Mouse (Mus musculus): Measurements from ENCODE around the gene Zswim3. TPM values are rescaled to one million over a fixed set of nuclear protein-coding genes. Genes with fewer than 3 reads are reported as not detected.

Gene Zswim3
- total and polyA plus RNA-seq, 2 experiments: 0.82 to 0.83 TPM

DNA sequence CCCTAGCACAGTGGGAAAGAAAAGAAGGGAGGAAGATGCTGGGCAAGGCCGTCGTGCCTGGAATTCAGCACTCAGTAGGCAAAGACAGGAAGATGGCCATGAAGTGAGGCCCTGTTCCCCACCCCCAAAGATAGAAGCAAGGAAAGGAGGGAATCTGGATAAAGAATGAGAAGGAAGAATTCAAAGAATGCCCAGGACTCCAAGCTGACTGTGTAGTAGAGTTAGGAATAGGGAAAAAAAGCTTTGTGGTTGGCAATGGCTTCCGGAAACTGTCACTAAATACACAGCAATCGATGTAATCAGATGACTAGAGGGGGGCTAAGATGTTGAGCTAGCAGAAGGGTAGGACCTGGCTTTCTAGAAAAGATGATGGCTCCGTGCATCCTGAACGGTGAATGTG is 12.3 kb downstream of the Zswim3 start:
- no peak overlapping the region for H3K9ac ChIP-seq (ENCODE audit: low read depth, low read length)
- no peak for DNase-seq (ENCODE audit: extremely low read depth, low read depth, low spot score)
- no peaks in the 10 kb centered on the region for H3K27me3 ChIP-seq (ENCODE audit: control insufficient read depth, insufficient read depth, low read length)
- no peak overlapping the region for H3K27ac ChIP-seq (replicated peaks; ENCODE audit: insufficient read depth, low read depth, low read length)
- 88% methylated on average over 6 of the region's 6 CpGs for WGBS
- TF ChIP-seq CTCF (IDR thresholded peaks at IDR 0.05; ENCODE audit: low read depth, low read length): no peak
- no peak for TF ChIP-seq POLR2A (IDR thresholded peaks at IDR 0.05; ENCODE audit: extremely low read depth, insufficient read depth, low read length)
- H3K79me2 ChIP-seq (ENCODE audit: control insufficient read depth, insufficient read depth, low read length): no peaks in the 10 kb centered on the region
- H3K36me3 ChIP-seq (ENCODE audit: control insufficient read depth, insufficient read depth, low read length): no peaks in the 10 kb centered on the region
- no peaks in the 10 kb centered on the region for H3K4me1 ChIP-seq (ENCODE audit: control insufficient read depth, insufficient read depth, low read length)
- no peak overlapping the region for H3K4me3 ChIP-seq (ENCODE audit: insufficient read depth, low read depth, low read length)

DNA sequence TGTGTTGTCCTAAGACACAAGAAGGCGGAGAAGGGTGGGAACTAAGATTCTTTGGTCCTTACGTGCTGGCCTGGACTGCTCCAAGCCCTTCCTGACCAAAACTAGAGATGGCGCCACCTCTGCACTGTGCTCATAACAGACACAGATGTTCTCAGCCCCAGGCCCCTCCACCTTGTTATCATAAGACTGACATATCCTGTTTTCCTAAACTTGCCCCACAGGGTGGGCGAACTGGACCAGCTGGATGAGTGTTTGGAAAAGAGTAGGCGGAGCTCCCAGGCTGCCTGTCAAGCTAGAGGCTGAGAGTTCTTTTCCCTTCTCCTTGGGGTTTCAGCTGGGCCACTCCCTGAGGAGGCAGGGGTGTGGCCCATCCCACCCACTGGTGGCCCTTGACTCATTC is 12.8 kb downstream of the Zswim3 start:
- 90% methylated on average over 5 of the region's 5 CpGs for WGBS
- no peak for TF ChIP-seq CTCF (IDR thresholded peaks at IDR 0.05; ENCODE audit: low read depth, low read length)
- no peaks in the 10 kb centered on the region for H3K4me1 ChIP-seq (ENCODE audit: control insufficient read depth, insufficient read depth, low read length)
- no peak for DNase-seq (ENCODE audit: extremely low read depth, low read depth, low spot score)
- H3K9ac ChIP-seq (ENCODE audit: low read depth, low read length): no peak overlapping the region
- no peak overlapping the region for H3K4me3 ChIP-seq (ENCODE audit: insufficient read depth, low read depth, low read length)
- no peak overlapping the region for H3K27ac ChIP-seq (replicated peaks; ENCODE audit: insufficient read depth, low read depth, low read length)
- no peaks in the 10 kb centered on the region for H3K27me3 ChIP-seq (ENCODE audit: control insufficient read depth, insufficient read depth, low read length)
- H3K79me2 ChIP-seq (ENCODE audit: control insufficient read depth, insufficient read depth, low read length): no peaks in the 10 kb centered on the region
- no peaks in the 10 kb centered on the region for H3K36me3 ChIP-seq (ENCODE audit: control insufficient read depth, insufficient read depth, low read length)

DNA sequence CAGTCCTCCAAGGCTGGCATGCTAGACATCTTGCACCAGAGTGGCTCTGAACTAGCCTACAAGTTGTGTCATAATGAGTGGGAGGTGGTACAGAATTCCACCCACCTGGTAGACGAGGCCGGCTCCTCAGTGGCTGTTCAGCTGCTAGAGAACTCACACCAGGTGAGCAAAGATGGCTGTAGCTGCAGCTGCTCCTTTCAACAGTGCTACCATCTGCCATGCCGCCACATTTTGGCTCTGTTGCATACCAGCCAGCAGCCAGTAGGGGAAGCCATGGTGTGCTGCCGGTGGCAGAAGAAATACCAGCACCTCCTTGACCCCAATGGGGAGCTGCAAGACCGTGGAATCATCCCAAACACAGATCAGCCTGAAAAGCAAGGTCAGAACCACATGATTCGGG is 16.2 kb downstream of the Zswim3 start:
- no peaks in the 10 kb centered on the region for H3K27me3 ChIP-seq (ENCODE audit: control insufficient read depth, insufficient read depth, low read length)
- peaks cover 4% of the 10 kb centered on the region; the same call in 1 of the 2 replicates for H3K36me3 ChIP-seq (ENCODE audit: control insufficient read depth, insufficient read depth, low read length)
- no peak overlapping the region for H3K27ac ChIP-seq (replicated peaks; ENCODE audit: insufficient read depth, low read depth, low read length)
- TF ChIP-seq POLR2A (IDR thresholded peaks at IDR 0.05; ENCODE audit: extremely low read depth, insufficient read depth, low read length): no peak
- TF ChIP-seq CTCF (IDR thresholded peaks at IDR 0.05; ENCODE audit: low read depth, low read length): no peak
- no peak for DNase-seq (ENCODE audit: extremely low read depth, low read depth, low spot score)
- H3K4me3 ChIP-seq (ENCODE audit: insufficient read depth, low read depth, low read length): no peak overlapping the region
- WGBS: 94% methylated on average over 6 of the region's 6 CpGs
- H3K4me1 ChIP-seq (ENCODE audit: control insufficient read depth, insufficient read depth, low read length): peaks cover 4% of the 10 kb centered on the region
- H3K79me2 ChIP-seq (ENCODE audit: control insufficient read depth, insufficient read depth, low read length): peaks cover 13% of the 10 kb centered on the region
- H3K9ac ChIP-seq (ENCODE audit: low read depth, low read length): no peak overlapping the region

DNA sequence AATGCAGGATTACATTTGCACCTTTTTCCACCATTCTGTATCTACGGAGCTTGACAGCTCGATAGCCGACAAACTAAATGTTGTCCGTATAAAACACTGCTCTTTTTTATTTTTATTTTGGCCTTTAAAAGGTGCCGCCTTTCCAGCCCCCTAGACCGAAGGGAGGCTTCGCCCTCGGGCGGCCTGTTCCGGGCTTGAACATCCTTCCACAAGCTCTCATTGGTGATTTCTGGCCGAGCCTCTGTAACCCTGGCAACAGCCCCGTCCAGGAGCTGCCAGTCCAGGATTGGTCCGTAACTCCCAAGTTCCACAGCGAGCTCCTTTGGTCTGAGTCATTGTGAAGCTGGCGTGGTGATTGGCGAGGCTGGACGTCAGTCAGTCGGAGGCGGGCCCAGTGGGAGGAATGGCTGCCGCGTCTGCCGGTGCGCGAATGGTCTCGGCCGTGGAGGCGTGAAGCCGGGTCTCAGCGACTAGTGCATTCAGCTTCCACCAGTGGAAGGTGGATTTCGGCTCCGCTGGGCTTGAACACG is 17.8 kb downstream of the Zswim3 start, which contains the start of gene Zswim1:
Gene Zswim1, plus strand, starts transcription at position 51 of the 530 bp plus-strand sequence.
- peaks cover 4% of the 10 kb centered on the region for H3K4me1 ChIP-seq (ENCODE audit: control insufficient read depth, insufficient read depth, low read length)
- H3K4me3 ChIP-seq (ENCODE audit: insufficient read depth, low read depth, low read length): peak within 1 kb of the TSS; percentile 91
- peak; percentile 95 for DNase-seq (ENCODE audit: extremely low read depth, low read depth, low spot score)
- peaks cover 4% of the 10 kb centered on the region; the same call in 1 of the 2 replicates for H3K36me3 ChIP-seq (ENCODE audit: control insufficient read depth, insufficient read depth, low read length)
- peak within 1 kb of the TSS; percentile 67 for H3K27ac ChIP-seq (replicated peaks; ENCODE audit: insufficient read depth, low read depth, low read length)
- H3K9ac ChIP-seq (ENCODE audit: low read depth, low read length): peak within 1 kb of the TSS; percentile 79
- H3K27me3 ChIP-seq (ENCODE audit: control insufficient read depth, insufficient read depth, low read length): no peaks in the 10 kb centered on the region
- TF ChIP-seq CTCF (IDR thresholded peaks at IDR 0.05; ENCODE audit: low read depth, low read length): no peak
- peak; percentile 48; the same call in 1 of the 2 replicates for TF ChIP-seq POLR2A (IDR thresholded peaks at IDR 0.05; ENCODE audit: extremely low read depth, insufficient read depth, low read length)
- H3K79me2 ChIP-seq (ENCODE audit: control insufficient read depth, insufficient read depth, low read length): peaks cover 13% of the 10 kb centered on the region
- WGBS: 2% methylated on average over 32 of the region's 32 CpGs

DNA sequence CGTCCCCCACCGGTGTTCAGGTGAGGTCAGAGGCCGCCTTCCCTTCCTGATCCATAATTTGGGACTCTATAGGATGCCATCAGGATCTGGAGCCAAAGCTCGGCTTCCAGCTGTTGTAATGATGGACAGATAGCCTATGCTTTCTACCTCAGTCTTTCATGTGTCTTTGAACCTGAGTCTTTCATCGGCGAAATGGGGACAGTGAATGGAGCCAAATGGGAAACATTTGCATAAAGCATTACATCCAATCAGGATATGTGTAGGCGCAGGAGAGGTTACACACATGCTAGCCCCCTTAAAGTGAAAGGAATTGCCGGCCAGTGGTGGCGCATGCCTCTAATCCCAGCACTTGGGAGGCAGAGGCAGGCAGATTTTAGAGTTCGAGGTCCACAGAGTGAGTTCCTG is 18.3 kb downstream of the Zswim3 start:
- no peaks in the 10 kb centered on the region for H3K27me3 ChIP-seq (ENCODE audit: control insufficient read depth, insufficient read depth, low read length)
- H3K4me1 ChIP-seq (ENCODE audit: control insufficient read depth, insufficient read depth, low read length): peaks cover 4% of the 10 kb centered on the region
- H3K27ac ChIP-seq (replicated peaks; ENCODE audit: insufficient read depth, low read depth, low read length): peak overlapping the region; percentile 67
- TF ChIP-seq CTCF (IDR thresholded peaks at IDR 0.05; ENCODE audit: low read depth, low read length) (no peak), POLR2A (IDR thresholded peaks at IDR 0.05; ENCODE audit: extremely low read depth, insufficient read depth, low read length) (no peak)
- H3K9ac ChIP-seq (ENCODE audit: low read depth, low read length): peak overlapping the region; percentile 79
- under 1% methylated on average over 10 of the region's 10 CpGs for WGBS
- peaks cover 4% of the 10 kb centered on the region; the same call in 1 of the 2 replicates for H3K36me3 ChIP-seq (ENCODE audit: control insufficient read depth, insufficient read depth, low read length)
- DNase-seq (ENCODE audit: extremely low read depth, low read depth, low spot score): peak; percentile 55
- peaks cover 13% of the 10 kb centered on the region for H3K79me2 ChIP-seq (ENCODE audit: control insufficient read depth, insufficient read depth, low read length)
- peak overlapping the region; percentile 91 for H3K4me3 ChIP-seq (ENCODE audit: insufficient read depth, low read depth, low read length)

DNA sequence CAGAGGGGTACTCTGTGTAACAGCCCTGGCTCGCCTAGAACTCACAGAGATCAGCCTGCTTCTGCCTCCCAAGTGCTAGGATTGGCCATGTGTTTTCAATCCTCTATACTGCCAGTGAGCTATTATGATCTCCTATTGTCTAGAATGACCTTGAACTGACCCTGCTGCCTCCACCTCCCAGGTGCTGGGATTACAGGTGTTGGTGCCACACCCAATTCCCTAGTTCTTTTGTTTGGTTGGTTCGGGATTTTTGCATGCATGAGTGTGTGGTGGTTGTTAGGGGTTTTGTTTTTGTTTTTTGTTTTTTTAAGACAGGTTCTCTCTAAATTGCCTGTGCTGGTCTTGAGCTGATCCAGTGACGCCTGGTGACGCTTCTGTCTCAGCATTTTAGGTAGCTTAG is 19.1 kb downstream of the Zswim3 start:
- Histone ChIP-seq H3K27me3 (ENCODE audit: control insufficient read depth, insufficient read depth, low read length) (no peaks in the 10 kb centered on the region), H3K36me3 (ENCODE audit: control insufficient read depth, insufficient read depth, low read length) (peaks cover 4% of the 10 kb centered on the region; the same call in 1 of the 2 replicates), H3K27ac (replicated peaks; ENCODE audit: insufficient read depth, low read depth, low read length) (no peak overlapping the region), H3K79me2 (ENCODE audit: control insufficient read depth, insufficient read depth, low read length) (peaks cover 13% of the 10 kb centered on the region), H3K4me1 (ENCODE audit: control insufficient read depth, insufficient read depth, low read length) (peaks cover 4% of the 10 kb centered on the region), H3K9ac (ENCODE audit: low read depth, low read length) (no peak overlapping the region), H3K4me3 (ENCODE audit: insufficient read depth, low read depth, low read length) (no peak overlapping the region)
- WGBS: 95% methylated on average over 4 of the region's 4 CpGs
- TF ChIP-seq POLR2A (IDR thresholded peaks at IDR 0.05; ENCODE audit: extremely low read depth, insufficient read depth, low read length) (no peak), CTCF (IDR thresholded peaks at IDR 0.05; ENCODE audit: low read depth, low read length) (no peak)
- no peak for DNase-seq (ENCODE audit: extremely low read depth, low read depth, low spot score)

Measured in liver, adult 2 months (tissue).